Mouse (Mus musculus): Measurements from ENCODE around the gene Dach1. TPM values are rescaled to one million over a fixed set of nuclear protein-coding genes. Genes with fewer than 3 reads are reported as not detected.

Dach1 gene
- total and polyA plus RNA-seq, 3 experiments: not detected

- Histone ChIP-seq H3K27ac (ENCODE audit: insufficient read depth, low read depth) (no peak overlapping the region), H3K9me3 (replicated peaks; ENCODE audit: low read length) (peaks cover 20% of the 10 kb centered on the region), H3K4me3 (replicated peaks in 1 of 3; ENCODE audit: low read depth in 2 of 3, low read length in 2 of 3, poor library complexity in 1 of 3) (no peak overlapping the region), H3K4me1 (ENCODE audit: control insufficient read depth in 1 of 2, insufficient read depth in 2 of 2) (no peaks in the 10 kb centered on the region), H3K79me2 (replicated peaks; ENCODE audit: control insufficient read depth, extremely low read depth, insufficient read depth, poor library complexity, severe bottlenecking) (no peaks in the 10 kb centered on the region), H3K9ac (ENCODE audit: insufficient read depth, low read depth) (no peak overlapping the region), H3K27me3 (replicated peaks) (no peaks in the 10 kb centered on the region), H3K4me2 (ENCODE audit: insufficient read depth, low read depth, poor library complexity, severe bottlenecking) (no peak overlapping the region), H3K36me3 (replicated peaks in 1 of 2; ENCODE audit: control insufficient read depth in 1 of 2, insufficient read depth in 1 of 2, low read length in 1 of 2) (no peaks in the 10 kb centered on the region)
- in situ Hi-C loops (cut with MboI; ENCODE audit: low pct_ligation_motif_present, low pct_unique_long_range_greater_than_20kb, low sequenced_read_pairs) (no loop called here), dilution Hi-C loops (cut with MboI; ENCODE audit: extremely low pct_ligation_motif_present, extremely low pct_unique_long_range_greater_than_20kb, low sequenced_read_pairs) (no loop called here)
- TF ChIP-seq MAFK (IDR thresholded peaks at IDR 0.05; ENCODE audit: insufficient replicate concordance, low read length) (no peak), SMC3 (IDR thresholded peaks at IDR 0.05; ENCODE audit: low read depth, low read length) (no peak), TCF12 (IDR thresholded peaks at IDR 0.05; ENCODE audit: low read depth, low read length) (no peak), USF2 (conservative IDR thresholded peaks at IDR 0.05; ENCODE audit: low read depth, low read length) (no peak), ELF1 (IDR thresholded peaks at IDR 0.05; ENCODE audit: low read depth, low read length) (no peak)
- no peak for DNase-seq (ENCODE audit: extremely low read depth)
Measured at GRCm38 (mm10) chr14:97829865-97830264, 339.7 kb downstream of the Dach1 start.

- Histone ChIP-seq H3K79me2 (replicated peaks; ENCODE audit: control insufficient read depth, extremely low read depth, insufficient read depth, poor library complexity, severe bottlenecking) (no peaks in the 10 kb centered on the region), H3K4me1 (ENCODE audit: control insufficient read depth in 1 of 2, insufficient read depth in 2 of 2) (no peaks in the 10 kb centered on the region), H3K9me3 (replicated peaks; ENCODE audit: low read length) (peaks cover 24% of the 10 kb centered on the region), H3K27ac (ENCODE audit: insufficient read depth, low read depth) (no peak overlapping the region), H3K4me2 (ENCODE audit: insufficient read depth, low read depth, poor library complexity, severe bottlenecking) (no peak overlapping the region), H3K27me3 (replicated peaks) (no peaks in the 10 kb centered on the region), H3K4me3 (replicated peaks in 1 of 3; ENCODE audit: low read depth in 2 of 3, low read length in 2 of 3, poor library complexity in 1 of 3) (no peak overlapping the region), H3K36me3 (replicated peaks in 1 of 2; ENCODE audit: control insufficient read depth in 1 of 2, insufficient read depth in 1 of 2, low read length in 1 of 2) (no peaks in the 10 kb centered on the region), H3K9ac (ENCODE audit: insufficient read depth, low read depth) (no peak overlapping the region)
- no peak for DNase-seq (ENCODE audit: extremely low read depth)
- in situ Hi-C loops (cut with MboI; ENCODE audit: low pct_ligation_motif_present, low pct_unique_long_range_greater_than_20kb, low sequenced_read_pairs) (no loop called here), dilution Hi-C loops (cut with MboI; ENCODE audit: extremely low pct_ligation_motif_present, extremely low pct_unique_long_range_greater_than_20kb, low sequenced_read_pairs) (no loop called here)
- no peak for TF ChIP-seq CHD1 (IDR thresholded peaks at IDR 0.05; ENCODE audit: low read depth, low read length)
Measured at GRCm38 (mm10) chr14:97814555-97815175, 354.9 kb downstream of the Dach1 start.

- no peak for TF ChIP-seq ZMIZ1 (IDR thresholded peaks at IDR 0.05; ENCODE audit: low read depth, low read length)
- TF ChIP-seq HCFC1 (IDR thresholded peaks at IDR 0.05; ENCODE audit: low read depth, low read length): no peak
- no peak for TF ChIP-seq SMC3 (IDR thresholded peaks at IDR 0.05; ENCODE audit: low read depth, low read length)
- TF ChIP-seq MEF2A (IDR thresholded peaks at IDR 0.05; ENCODE audit: borderline replicate concordance, low read depth, low read length): no peak
- TF ChIP-seq RCOR1 (conservative IDR thresholded peaks at IDR 0.05; ENCODE audit: low read depth, low read length): no peak
- no peak for TF ChIP-seq TBP (conservative IDR thresholded peaks at IDR 0.05; ENCODE audit: low read depth, low read length)
- TF ChIP-seq SIN3A (IDR thresholded peaks at IDR 0.05; ENCODE audit: low read length): no peak
- no peak for TF ChIP-seq PAX5 (IDR thresholded peaks at IDR 0.05; ENCODE audit: low read length)
- TF ChIP-seq POLR2A (IDR thresholded peaks at IDR 0.05; ENCODE audit: low read depth, low read length): no peak
- no peak for TF ChIP-seq E2F4 (IDR thresholded peaks at IDR 0.05; ENCODE audit: insufficient replicate concordance, low read depth, low read length)
- no peak for TF ChIP-seq USF2 (conservative IDR thresholded peaks at IDR 0.05; ENCODE audit: low read depth, low read length)
- no peak for TF ChIP-seq NRF1 (IDR thresholded peaks at IDR 0.05; ENCODE audit: low read depth, low read length)
- no peak for TF ChIP-seq ETS1 (conservative IDR thresholded peaks at IDR 0.05; ENCODE audit: low read depth, low read length)
- Histone ChIP-seq H3K4me1 (ENCODE audit: control insufficient read depth in 1 of 2, insufficient read depth in 2 of 2) (no peaks in the 10 kb centered on the region), H3K36me3 (replicated peaks in 1 of 2; ENCODE audit: control insufficient read depth in 1 of 2, insufficient read depth in 1 of 2, low read length in 1 of 2) (no peaks in the 10 kb centered on the region), H3K4me2 (ENCODE audit: insufficient read depth, low read depth, poor library complexity, severe bottlenecking) (no peak overlapping the region), H3K9ac (ENCODE audit: insufficient read depth, low read depth) (no peak overlapping the region), H3K9me3 (replicated peaks; ENCODE audit: low read length) (peaks cover 23% of the 10 kb centered on the region), H3K27ac (ENCODE audit: insufficient read depth, low read depth) (no peak overlapping the region), H3K79me2 (replicated peaks; ENCODE audit: control insufficient read depth, extremely low read depth, insufficient read depth, poor library complexity, severe bottlenecking) (no peaks in the 10 kb centered on the region), H3K27me3 (replicated peaks) (no peaks in the 10 kb centered on the region), H3K4me3 (replicated peaks in 1 of 3; ENCODE audit: low read depth in 2 of 3, low read length in 2 of 3, poor library complexity in 1 of 3) (no peak overlapping the region)
- dilution Hi-C loops (cut with MboI; ENCODE audit: extremely low pct_ligation_motif_present, extremely low pct_unique_long_range_greater_than_20kb, low sequenced_read_pairs): no loop called here
- DNase-seq (ENCODE audit: extremely low read depth): no peak
- in situ Hi-C loops (cut with MboI; ENCODE audit: low pct_ligation_motif_present, low pct_unique_long_range_greater_than_20kb, low sequenced_read_pairs): no loop called here
Measured at GRCm38 (mm10) chr14:97813557-97813956, 356.0 kb downstream of the Dach1 start.
